Mouse (Mus musculus) forebrain, postnatal 0 days (tissue): Measurements from ENCODE around the gene Lrrn4cl. TPM values are rescaled to one million over a fixed set of nuclear protein-coding genes. Genes with fewer than 3 reads are reported as not detected.
"Not testable (repeated sequence)": the region's sequence is repeated elsewhere in the genome, so short reads cannot be mapped to it uniquely, and the experiment has no call there.

Experiments used
- ATAC-seq: fragments of 200-750 bp; cut with Nextera tagmentation; 2 replicates; pipeline ENCODE4 v1.8.0; 2017; ENCODE audit warnings: mild to moderate bottlenecking, moderate library complexity
- DNase-seq: peaks from one replicate; pipeline ENCODE4 v3.0.0-alpha.2; 2015
- H3K27ac ChIP-seq: fragments of 300-500 bp; sonication (generic); 2 replicates; pipeline ENCODE4 v1.5.1; 2014; ENCODE audit warnings: low read depth, mild to moderate bottlenecking, antibody characterized with exemption, low read length, moderate library complexity, mixed read lengths
- H3K27me3 ChIP-seq: fragments of 300-500 bp; sonication (generic); 2 replicates; pipeline ENCODE4 v1.6.1; 2014; ENCODE audit warnings: mild to moderate bottlenecking, low read length, mixed read lengths; ENCODE audit not compliant: insufficient read depth
- H3K36me3 ChIP-seq: fragments of 300-500 bp; sonication (generic); 2 replicates; pipeline ENCODE4 v1.6.1; 2014; ENCODE audit warnings: mild to moderate bottlenecking, moderate library complexity; ENCODE audit not compliant: insufficient read depth
- H3K4me1 ChIP-seq: fragments of 300-500 bp; sonication (generic); 2 replicates; pipeline ENCODE4 v1.6.1; 2014; ENCODE audit warnings: antibody characterized with exemption; ENCODE audit not compliant: insufficient read depth
- H3K4me2 ChIP-seq: fragments of 300-500 bp; sonication (generic); 2 replicates; pipeline ENCODE4 v1.6.1; 2014; ENCODE audit warnings: low read depth, mild to moderate bottlenecking, moderate library complexity
- H3K4me3 ChIP-seq: fragments of 300-500 bp; sonication (generic); 2 replicates; pipeline ENCODE4 v1.5.1; 2014; ENCODE audit warnings: low read depth, low read length, mixed read lengths
- H3K9ac ChIP-seq: fragments of 300-500 bp; sonication (generic); 2 replicates; pipeline ENCODE4 v1.6.1; 2014; ENCODE audit warnings: mild to moderate bottlenecking
- H3K9me3 ChIP-seq: fragments of 300-500 bp; sonication (generic); 2 replicates; pipeline ENCODE4 v1.6.1; 2016; ENCODE audit warnings: low read length
- CTCF ChIP-seq: sonication (generic); IDR thresholded peaks from 2 replicates; pipeline ENCODE4 v1.5.1; 2016; ENCODE audit warnings: antibody characterized with exemption, control low read depth, low read depth
- WGBS: fragments of 180-500 bp; shearing (Covaris S2); extraction: QIAGEN DNeasy Blood & Tissue Kit; methylation state at CpG from one replicate; pipeline ENCODE4 v1.1.7; 2014; 5-methylcytosine and 5-hydroxymethylcytosine counted together
- polyA plus RNA-seq: library from polyadenylated mRNA; unstranded; fragments of >200 nt; fragmentation: Nextera tagmentation; extraction: Ambion mirVana; gene quantifications from 2 replicates; pipeline ENCODE4 v1.2.1, GENCODE M21; 2015
- total RNA-seq: library from RNA; depleted of rRNA; stranded (reverse); fragments of >200 nt; gene quantifications from 2 replicates; pipeline ENCODE4 v1.2.3, GENCODE M21; 2014

Gene Lrrn4cl
- total and polyA plus RNA-seq, 2 experiments from 2014 or later, result 0.88 to 2.6 TPM

GRCm38 (mm10) chr19:8822696-8823095 is 27.9 kb upstream of the Lrrn4cl start:
- H3K9ac ChIP-seq, result peak overlapping the region; percentile 28
- peaks cover 40% of the 10 kb centered on the region for H3K36me3 ChIP-seq
- WGBS, result 71% methylated on average over 8 of the region's 8 CpGs
- H3K4me3 ChIP-seq, result peak overlapping the region; percentile 97
- H3K27me3 ChIP-seq, result no peaks in the 10 kb centered on the region
- H3K4me2 ChIP-seq, result peak overlapping the region; percentile 88
- no peaks in the 10 kb centered on the region for H3K9me3 ChIP-seq
- no peak for TF ChIP-seq CTCF
- ATAC-seq, result no peak
- peaks cover 20% of the 10 kb centered on the region for H3K4me1 ChIP-seq
- H3K27ac ChIP-seq, result no peak overlapping the region
- no peak for DNase-seq

GRCm38 (mm10) chr19:8829660-8830059 is 20.9 kb upstream of the Lrrn4cl start, which contains the start of gene AC129217.1:
Gene AC129217.1, plus strand, starts transcription at chr19:8829773.
- no peak within 1 kb of the TSS for H3K27ac ChIP-seq

GRCm38 (mm10) chr19:8830664-8831063 is 19.9 kb upstream of the Lrrn4cl start:
- WGBS, result 69% methylated on average over 8 of the region's 8 CpGs
- H3K4me2 ChIP-seq, result no peak overlapping the region
- DNase-seq, result no peak
- no peaks in the 10 kb centered on the region for H3K9me3 ChIP-seq
- H3K4me3 ChIP-seq, result no peak overlapping the region
- no peak overlapping the region for H3K27ac ChIP-seq
- peak; percentile 39; the same call in 1 of the 2 replicates for ATAC-seq
- no peaks in the 10 kb centered on the region for H3K27me3 ChIP-seq
- H3K9ac ChIP-seq, result no peak overlapping the region
- no peaks in the 10 kb centered on the region for H3K4me1 ChIP-seq
- H3K36me3 ChIP-seq, result peaks cover 81% of the 10 kb centered on the region
- no peak for TF ChIP-seq CTCF

More at GRCm38 (mm10) chr19:8829660-8830059, 20.9 kb upstream of the Lrrn4cl start, which contains the start of gene AC129217.1:
- H3K36me3 ChIP-seq, result peaks cover 89% of the 10 kb centered on the region
- no peaks in the 10 kb centered on the region for H3K27me3 ChIP-seq
- H3K9me3 ChIP-seq, result no peaks in the 10 kb centered on the region
- DNase-seq (no peak), ATAC-seq (no peak)
- H3K4me2 ChIP-seq, result no peak within 1 kb of the TSS
- 85% methylated on average over 8 of the region's 8 CpGs for WGBS
- TF ChIP-seq CTCF, result no peak
- no peak within 1 kb of the TSS for H3K9ac ChIP-seq
- H3K4me1 ChIP-seq, result no peaks in the 10 kb centered on the region
- no peak within 1 kb of the TSS for H3K4me3 ChIP-seq

- 73% methylated on average over 11 of the region's 11 CpGs for WGBS
- Histone ChIP-seq H3K4me2 (no peak overlapping the region), H3K9me3 (no peaks in the 10 kb centered on the region), H3K4me3 (no peak overlapping the region), H3K27ac (no peak overlapping the region), H3K36me3 (peaks cover 77% of the 10 kb centered on the region), H3K4me1 (no peaks in the 10 kb centered on the region), H3K9ac (no peak overlapping the region), H3K27me3 (no peaks in the 10 kb centered on the region)
- peak; percentile 41 for TF ChIP-seq CTCF
- DNase-seq (no peak), ATAC-seq (peak; percentile 66; the same call in 1 of the 2 replicates)
These were observed 19.3 kb upstream of the Lrrn4cl start for GRCm38 (mm10) chr19:8831262-8831661.

- no peaks in the 10 kb centered on the region for H3K4me1 ChIP-seq
- no peak overlapping the region for H3K27ac ChIP-seq
- no peak overlapping the region for H3K9ac ChIP-seq
- no peaks in the 10 kb centered on the region for H3K27me3 ChIP-seq
- peaks cover 61% of the 10 kb centered on the region for H3K36me3 ChIP-seq
- WGBS, result 91% methylated on average over 4 of the region's 4 CpGs
- no peak overlapping the region for H3K4me2 ChIP-seq
- no peak overlapping the region for H3K4me3 ChIP-seq
- DNase-seq, result no peak
- TF ChIP-seq CTCF, result no peak
- no peak for ATAC-seq
- no peaks in the 10 kb centered on the region for H3K9me3 ChIP-seq
These were observed 17.6 kb upstream of the Lrrn4cl start for GRCm38 (mm10) chr19:8832971-8833370.

DNA sequence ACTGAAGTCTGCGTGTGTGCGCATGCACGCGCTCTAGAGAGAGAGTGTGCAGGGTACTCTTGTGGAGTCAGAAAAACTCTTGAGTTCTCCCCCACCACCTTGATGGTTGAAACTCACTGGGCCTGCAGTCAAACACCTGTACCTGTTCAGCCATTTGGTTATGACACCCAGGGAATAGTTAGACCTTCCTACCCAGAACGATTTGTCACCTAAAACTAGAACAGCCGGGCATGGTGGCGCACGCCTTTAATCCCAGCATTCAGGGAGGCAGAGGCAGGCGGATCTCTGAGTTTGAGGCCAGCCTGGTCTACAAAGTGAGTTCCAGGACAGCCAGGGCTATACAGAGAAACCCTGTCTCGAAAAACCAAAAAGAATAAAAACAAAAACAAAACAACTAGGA is 14.2 kb upstream of the Lrrn4cl start:
- not testable (repeated sequence) for H3K9me3 ChIP-seq, ATAC-seq, H3K4me1 ChIP-seq, DNase-seq, H3K9ac ChIP-seq, H3K4me3 ChIP-seq, H3K27me3 ChIP-seq
- 0 out of 2 replicates have a peak overlapping the region, but pooled peaks have one; percentile 84 for H3K4me2 ChIP-seq
- 93% methylated on average over 10 of the region's 10 CpGs for whole genome bisulfite sequencing
- peaks cover 30% of the 10 kb centered on the region for H3K36me3 ChIP-seq
- H3K27ac ChIP-seq, result peak overlapping the region; percentile 98; the same call in 1 of the 2 replicates

- H3K36me3 ChIP-seq, result peaks cover 27% of the 10 kb centered on the region
- DNase-seq (peak; percentile 95), ATAC-seq (peak; percentile 79)
- WGBS, result 1% methylated on average over 38 of the region's 38 CpGs
- H3K9ac ChIP-seq, result peak within 1 kb of the TSS; percentile 97
- no peaks in the 10 kb centered on the region for H3K9me3 ChIP-seq
- H3K27me3 ChIP-seq, result no peaks in the 10 kb centered on the region
- TF ChIP-seq CTCF, result peak; percentile 72
- H3K4me1 ChIP-seq, result peaks cover 5% of the 10 kb centered on the region
- H3K4me2 ChIP-seq, result peak within 1 kb of the TSS; percentile 84
- H3K27ac ChIP-seq, result peak within 1 kb of the TSS; percentile 98
- peak within 1 kb of the TSS; percentile 72 for H3K4me3 ChIP-seq
These were observed 13.2 kb upstream of the Lrrn4cl start, which contains the start of gene Bscl2 for GRCm38 (mm10) chr19:8837251-8837791. Gene Bscl2, plus strand, starts transcription at chr19:8837467.
